Comparison of ENCODE assay signal across 12 mouse cellular contexts in genomic region chr13:110346707-110347106, GRCm38 (mm10). TPM values are rescaled to one million over a fixed set of nuclear protein-coding genes. Genes with fewer than 3 reads are reported as not detected.
DNase-seq lines count a peak whose midpoint lies in the region; ATAC-seq lines count a peak whose summit lies in the region.
"Had no signal": no experiment of that assay in that cellular context is flagged by ENCODE, and none has a peak within 500 bp of the region (broad histone marks: within the 10 kb centered on the region; RNA-seq: fewer than 3 reads in every experiment).

No protein-coding gene starts in this region.

- 0 out of 2 replicates have a peak, but pooled peaks have one; percentile 64 for ATAC-seq in forebrain, embryonic 11.5 days (replicated peaks; ENCODE audit: low FRiP score)
- ATAC-seq in forebrain, embryonic 16.5 days, result no peak
- ATAC-seq in hindbrain, embryonic 11.5 days (ENCODE audit: low FRiP score), result peak; percentile 45; the same call in 1 of the 2 replicates
- no peak for ATAC-seq in midbrain, embryonic 12.5 days (ENCODE audit: low FRiP score, low read depth)
- no peak for ATAC-seq in liver, embryonic 11.5 days (replicated peaks; ENCODE audit: low FRiP score)
- no peak for ATAC-seq in megakaryocyte-erythroid progenitor cell, adult 5-6 weeks (replicated peaks; ENCODE audit: low FRiP score, low TSS enrichment, poor library complexity, severe bottlenecking)
- ATAC-seq: intestine, postnatal 0 days had no signal

- H3K27me3 ChIP-seq in forebrain, embryonic 11.5 days (ENCODE audit: control insufficient read depth, insufficient read depth, low read length), result no peaks in the 10 kb centered on the region
- no peaks in the 10 kb centered on the region for H3K27me3 ChIP-seq in forebrain, embryonic 16.5 days (replicated peaks; ENCODE audit: control insufficient read depth, insufficient read depth, low read length)
- no peaks in the 10 kb centered on the region for H3K27me3 ChIP-seq in hindbrain, embryonic 11.5 days (ENCODE audit: control insufficient read depth, insufficient read depth, low read length)
- 0 out of 2 replicates have a peak, but pooled peaks cover 2% of the 10 kb centered on the region for H3K27me3 ChIP-seq in midbrain, embryonic 12.5 days
- H3K27me3 ChIP-seq in liver, embryonic 11.5 days (replicated peaks; ENCODE audit: control insufficient read depth, insufficient read depth, low read length), result no peaks in the 10 kb centered on the region
- H3K27me3 ChIP-seq: embryonic facial prominence, embryonic 12.5 days; lung, embryonic 15.5 days had no signal

- 42% methylated on average over 7 of the region's 7 CpGs for WGBS in forebrain, embryonic 11.5 days
- 24% methylated on average over 7 of the region's 7 CpGs for WGBS in forebrain, embryonic 16.5 days
- WGBS in hindbrain, embryonic 11.5 days, result 36% methylated on average over 7 of the region's 7 CpGs
- 19% methylated on average over 7 of the region's 7 CpGs for WGBS in midbrain, embryonic 12.5 days
- WGBS in liver, embryonic 11.5 days, result 49% methylated on average over 7 of the region's 7 CpGs

- H3K4me3 ChIP-seq in forebrain, embryonic 11.5 days (ENCODE audit: low read depth, low read length), result no peak overlapping the region
- H3K4me3 ChIP-seq in forebrain, embryonic 16.5 days (replicated peaks; ENCODE audit: low read length), result no peak overlapping the region
- H3K4me3 ChIP-seq in hindbrain, embryonic 11.5 days (ENCODE audit: low read depth, low read length), result no peak overlapping the region
- H3K4me3 ChIP-seq in midbrain, embryonic 12.5 days, result no peak overlapping the region
- no peak overlapping the region for H3K4me3 ChIP-seq in liver, embryonic 11.5 days (ENCODE audit: low read depth, low read length)
- H3K4me3 ChIP-seq: embryonic facial prominence, embryonic 12.5 days; lung, embryonic 15.5 days had no signal

- no peak overlapping the region for H3K9ac ChIP-seq in forebrain, embryonic 11.5 days (ENCODE audit: low read length)
- H3K9ac ChIP-seq in forebrain, embryonic 16.5 days (replicated peaks; ENCODE audit: low read depth, low read length), result no peak overlapping the region
- no peak overlapping the region for H3K9ac ChIP-seq in hindbrain, embryonic 11.5 days (ENCODE audit: low read depth, low read length)
- no peak overlapping the region for H3K9ac ChIP-seq in midbrain, embryonic 12.5 days (replicated peaks)
- H3K9ac ChIP-seq in liver, embryonic 11.5 days (ENCODE audit: low read depth, low read length), result no peak overlapping the region
- H3K9ac ChIP-seq: embryonic facial prominence, embryonic 12.5 days; lung, embryonic 15.5 days had no signal

- no peak overlapping the region for H3K27ac ChIP-seq in forebrain, embryonic 11.5 days (ENCODE audit: low read depth, low read length)
- no peak overlapping the region for H3K27ac ChIP-seq in forebrain, embryonic 16.5 days (ENCODE audit: low read length)
- H3K27ac ChIP-seq in hindbrain, embryonic 11.5 days (ENCODE audit: low read depth, low read length), result no peak overlapping the region
- peak overlapping the region; percentile 35 for H3K27ac ChIP-seq in midbrain, embryonic 12.5 days (replicated peaks)
- no peak overlapping the region for H3K27ac ChIP-seq in liver, embryonic 11.5 days (ENCODE audit: low read depth, low read length)
- H3K27ac ChIP-seq: embryonic facial prominence, embryonic 12.5 days; lung, embryonic 15.5 days had no signal

- no peaks in the 10 kb centered on the region for H3K9me3 ChIP-seq in forebrain, embryonic 11.5 days (ENCODE audit: control insufficient read depth, low read length)
- no peaks in the 10 kb centered on the region for H3K9me3 ChIP-seq in forebrain, embryonic 16.5 days (ENCODE audit: control insufficient read depth, low read length)
- no peaks in the 10 kb centered on the region for H3K9me3 ChIP-seq in hindbrain, embryonic 11.5 days (ENCODE audit: control insufficient read depth, low read length)
- no peaks in the 10 kb centered on the region for H3K9me3 ChIP-seq in midbrain, embryonic 12.5 days
- no peaks in the 10 kb centered on the region for H3K9me3 ChIP-seq in liver, embryonic 11.5 days (ENCODE audit: control insufficient read depth, low read length)
- H3K9me3 ChIP-seq: embryonic facial prominence, embryonic 12.5 days; lung, embryonic 15.5 days had no signal

- intact Hi-C loops in left cerebral cortex, postnatal 4 days (cut with DNase I), result no loop called here
- intact Hi-C loops in gastrocnemius, postnatal 14 days (cut with DNase I; ENCODE audit: low total_unique reads), result no loop called here

- DNase-seq in forebrain, embryonic 11.5 days (ENCODE audit: low spot score), result no peak
- peak; percentile 52 for DNase-seq in hindbrain, embryonic 11.5 days (ENCODE audit: low spot score)
- no peak for DNase-seq in liver, embryonic 11.5 days (ENCODE audit: low spot score)
- no peak for DNase-seq in left cerebral cortex, postnatal 4 days
- DNase-seq in gastrocnemius, postnatal 14 days, result no peak
- DNase-seq: heart, adult 11 months had no signal

- no peaks in the 10 kb centered on the region for H3K36me3 ChIP-seq in forebrain, embryonic 11.5 days (ENCODE audit: control insufficient read depth, insufficient read depth, low read length)
- H3K36me3 ChIP-seq in forebrain, embryonic 16.5 days (ENCODE audit: control insufficient read depth, insufficient read depth), result no peaks in the 10 kb centered on the region
- no peaks in the 10 kb centered on the region for H3K36me3 ChIP-seq in hindbrain, embryonic 11.5 days (ENCODE audit: control insufficient read depth, insufficient read depth, low read length)
- H3K36me3 ChIP-seq in midbrain, embryonic 12.5 days, result no peaks in the 10 kb centered on the region
- no peaks in the 10 kb centered on the region for H3K36me3 ChIP-seq in liver, embryonic 11.5 days (ENCODE audit: control insufficient read depth, insufficient read depth, low read length)
- H3K36me3 ChIP-seq: embryonic facial prominence, embryonic 12.5 days; lung, embryonic 15.5 days had no signal

- no peaks in the 10 kb centered on the region for H3K4me1 ChIP-seq in forebrain, embryonic 11.5 days (replicated peaks; ENCODE audit: control insufficient read depth, insufficient read depth, low read length)
- H3K4me1 ChIP-seq in forebrain, embryonic 16.5 days (replicated peaks; ENCODE audit: control insufficient read depth, insufficient read depth, low read length), result no peaks in the 10 kb centered on the region
- H3K4me1 ChIP-seq in hindbrain, embryonic 11.5 days (replicated peaks; ENCODE audit: control insufficient read depth, insufficient read depth, low read length), result no peaks in the 10 kb centered on the region
- no peaks in the 10 kb centered on the region for H3K4me1 ChIP-seq in midbrain, embryonic 12.5 days
- no peaks in the 10 kb centered on the region for H3K4me1 ChIP-seq in liver, embryonic 11.5 days (replicated peaks; ENCODE audit: control insufficient read depth, insufficient read depth, low read length)
- H3K4me1 ChIP-seq: lung, embryonic 15.5 days had no signal

- H3K4me2 ChIP-seq in forebrain, embryonic 11.5 days (ENCODE audit: low read depth, low read length, severe bottlenecking), result no peak overlapping the region
- no peak overlapping the region for H3K4me2 ChIP-seq in forebrain, embryonic 16.5 days (ENCODE audit: low read length)
- H3K4me2 ChIP-seq in hindbrain, embryonic 11.5 days (replicated peaks; ENCODE audit: low read depth, low read length), result no peak overlapping the region
- no peak overlapping the region for H3K4me2 ChIP-seq in midbrain, embryonic 12.5 days (replicated peaks)
- no peak overlapping the region for H3K4me2 ChIP-seq in liver, embryonic 11.5 days
- H3K4me2 ChIP-seq: embryonic facial prominence, embryonic 12.5 days; lung, embryonic 15.5 days had no signal

RNA-seq across cellular contexts. Expression of gene Gapt, which starts 10.3 kb away (rescaled TPM):
- polyA plus RNA-seq in forebrain, embryonic 11.5 days (2014; fragmentation: Nextera tagmentation; extraction: Ambion mirVana), result 0.17 TPM in 1 of 2 replicates, not detected in the other
- polyA plus RNA-seq in forebrain, embryonic 16.5 days (2015; fragmentation: Nextera tagmentation; extraction: Ambion mirVana), result not detected in 2 replicates
- 0.21 and 0.25 TPM in 2 replicates for polyA plus RNA-seq in hindbrain, embryonic 11.5 days (2014; fragmentation: Nextera tagmentation; extraction: Ambion mirVana)
- 0.17 TPM in 1 of 2 replicates, not detected in the other for polyA plus RNA-seq in midbrain, embryonic 12.5 days (2016; fragmentation: Nextera tagmentation; extraction: Ambion mirVana)
- polyA plus RNA-seq in liver, embryonic 11.5 days (2014; fragmentation: Nextera tagmentation; extraction: Ambion mirVana), result 1.8 and 2.0 TPM in 2 replicates
- not detected for total RNA-seq in left cerebral cortex, postnatal 4 days (2021)
- 0.31 TPM in 1 of 2 replicates, not detected in the other for total RNA-seq in megakaryocyte-erythroid progenitor cell, adult 5-6 weeks (2014; fragmentation: Nextera tagmentation)
- total RNA-seq in megakaryocyte-erythroid progenitor cell, adult 5-6 weeks (2017), result 0.85 and 1.2 TPM in 2 replicates
- under 1 TPM in 1 of 2 experiments, not detected in 1; 0.12 TPM for total RNA-seq in gastrocnemius, postnatal 14 days (2021)

RNA-seq across cellular contexts. Expression of gene Plk2, which starts 48.1 kb away (rescaled TPM):
- polyA plus RNA-seq in forebrain, embryonic 11.5 days (2014; fragmentation: Nextera tagmentation; extraction: Ambion mirVana), result 76.0 and 83.6 TPM in 2 replicates
- 229 and 237 TPM in 2 replicates for polyA plus RNA-seq in forebrain, embryonic 16.5 days (2015; fragmentation: Nextera tagmentation; extraction: Ambion mirVana)
- polyA plus RNA-seq in hindbrain, embryonic 11.5 days (2014; fragmentation: Nextera tagmentation; extraction: Ambion mirVana), result 103 and 108 TPM in 2 replicates
- 105 and 114 TPM in 2 replicates for polyA plus RNA-seq in midbrain, embryonic 12.5 days (2016; fragmentation: Nextera tagmentation; extraction: Ambion mirVana)
- 35.6 and 38.5 TPM in 2 replicates for polyA plus RNA-seq in liver, embryonic 11.5 days (2014; fragmentation: Nextera tagmentation; extraction: Ambion mirVana)
- 100 to 1,000 TPM; 273 to 293 TPM for total RNA-seq in left cerebral cortex, postnatal 4 days (2021)
- total RNA-seq in megakaryocyte-erythroid progenitor cell, adult 5-6 weeks (2014; fragmentation: Nextera tagmentation), result 0.52 and 0.62 TPM in 2 replicates
- 3.6 and 5.3 TPM in 2 replicates for total RNA-seq in megakaryocyte-erythroid progenitor cell, adult 5-6 weeks (2017)
- total RNA-seq in gastrocnemius, postnatal 14 days (2021), result 10 to 100 TPM; 20.6 TPM

Comparison
In these comparisons a context has a peak if more than half of its experiments do, and no peak if none do; other contexts are left out.
1. ATAC-seq: peak in forebrain, embryonic 11.5 days (single experiment) and hindbrain, embryonic 11.5 days (single experiment); none in forebrain, embryonic 16.5 days (single experiment), midbrain, embryonic 12.5 days (single experiment), liver, embryonic 11.5 days (single experiment) and megakaryocyte-erythroid progenitor cell, adult 5-6 weeks (single experiment).